ENCODE assay signal across 8 mouse cellular contexts in the genomic region with DNA sequence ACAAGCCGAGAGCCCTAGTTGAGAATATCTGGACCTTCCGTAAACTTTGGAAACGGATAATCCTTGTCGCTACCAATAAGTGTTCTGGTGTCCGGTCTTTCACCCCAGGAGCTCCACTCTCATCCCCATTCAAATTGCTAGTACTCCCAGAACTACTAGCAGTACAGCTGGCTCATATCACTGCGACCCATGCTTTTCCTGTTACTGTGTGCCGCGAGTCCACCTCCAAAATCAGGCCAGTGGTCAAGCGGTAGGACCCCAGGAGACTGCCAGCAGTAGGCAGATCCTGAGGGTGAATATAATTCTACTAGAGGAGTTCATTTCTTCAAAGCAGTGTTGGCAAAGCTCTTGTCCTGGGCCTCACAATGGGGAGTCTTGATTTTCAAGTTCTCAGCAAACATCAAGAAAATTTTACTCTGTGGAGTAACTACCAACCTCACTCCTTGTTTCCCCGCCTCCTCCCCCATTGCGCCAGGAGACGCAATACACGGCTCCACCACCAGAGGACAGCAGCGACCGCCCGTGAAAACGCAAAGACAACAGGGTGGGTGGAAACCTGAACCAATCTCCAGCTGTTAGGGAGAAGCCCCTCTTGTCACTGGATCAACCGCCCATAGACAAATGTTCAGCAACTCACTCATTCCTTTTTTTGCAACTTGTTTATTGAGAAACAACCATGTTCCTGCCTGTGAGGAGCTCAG. TPM values are rescaled to one million over a fixed set of nuclear protein-coding genes. Genes with fewer than 3 reads are reported as not detected.
DNase-seq lines count a peak whose midpoint lies in the region; ATAC-seq and TF ChIP-seq lines count a peak whose summit lies in the region.

No protein-coding gene starts in this region.

- no peaks in the 10 kb centered on the region for H3K36me3 ChIP-seq in forebrain, embryonic 11.5 days (ENCODE audit: control insufficient read depth, insufficient read depth, low read length)
- no peaks in the 10 kb centered on the region for H3K36me3 ChIP-seq in heart, embryonic 15.5 days
- H3K36me3 ChIP-seq in liver, postnatal 0 days (replicated peaks; ENCODE audit: insufficient read depth, low read length) = peaks cover 14% of the 10 kb centered on the region
- peaks cover 58% of the 10 kb centered on the region for H3K36me3 ChIP-seq in neural tube, embryonic 13.5 days

- no peak overlapping the region for H3K9ac ChIP-seq in forebrain, embryonic 11.5 days (ENCODE audit: low read length)
- 0 out of 2 replicates have a peak overlapping the region, but pooled peaks have one; percentile 4 for H3K9ac ChIP-seq in heart, embryonic 15.5 days
- no peak overlapping the region for H3K9ac ChIP-seq in liver, postnatal 0 days (replicated peaks)
- H3K9ac ChIP-seq in neural tube, embryonic 13.5 days = peak overlapping the region; percentile 100

- peak overlapping the region; percentile 39; the same call in 1 of the 2 replicates for H3K27ac ChIP-seq in forebrain, embryonic 11.5 days (ENCODE audit: low read depth, low read length)
- H3K27ac ChIP-seq in heart, embryonic 15.5 days = peak overlapping the region; percentile 100
- peak overlapping the region; percentile 7; the same call in 1 of the 2 replicates for H3K27ac ChIP-seq in liver, postnatal 0 days (ENCODE audit: low read depth)
- H3K27ac ChIP-seq in neural tube, embryonic 13.5 days (replicated peaks) = peak overlapping the region; percentile 100

- 17% methylated on average over 18 of the region's 18 CpGs for WGBS in forebrain, embryonic 11.5 days
- 16% methylated on average over 18 of the region's 18 CpGs for WGBS in heart, embryonic 15.5 days
- 19% methylated on average over 18 of the region's 18 CpGs for WGBS in liver, postnatal 0 days (ENCODE audit: insufficient replicate concordance)
- WGBS in neural tube, embryonic 13.5 days = 21% methylated on average over 18 of the region's 18 CpGs

- peaks cover 56% of the 10 kb centered on the region for H3K4me1 ChIP-seq in forebrain, embryonic 11.5 days (replicated peaks; ENCODE audit: control insufficient read depth, insufficient read depth, low read length)
- H3K4me1 ChIP-seq in heart, embryonic 15.5 days (replicated peaks) = peaks cover 72% of the 10 kb centered on the region
- peaks cover 69% of the 10 kb centered on the region for H3K4me1 ChIP-seq in liver, postnatal 0 days (ENCODE audit: insufficient read depth)
- H3K4me1 ChIP-seq in neural tube, embryonic 13.5 days (replicated peaks) = peaks cover 75% of the 10 kb centered on the region

- ATAC-seq in forebrain, embryonic 11.5 days (replicated peaks; ENCODE audit: low FRiP score) = no peak
- no peak for ATAC-seq in heart, embryonic 15.5 days (replicated peaks; ENCODE audit: insufficient number of reproducible peaks, insufficient read depth, low FRiP score, low read depth)
- no peak for ATAC-seq in liver, postnatal 0 days
- no peak for ATAC-seq in neural tube, embryonic 13.5 days (ENCODE audit: low read depth)

- no peaks in the 10 kb centered on the region for H3K27me3 ChIP-seq in forebrain, embryonic 11.5 days (ENCODE audit: control insufficient read depth, insufficient read depth, low read length)
- no peaks in the 10 kb centered on the region for H3K27me3 ChIP-seq in heart, embryonic 15.5 days
- no peaks in the 10 kb centered on the region for H3K27me3 ChIP-seq in liver, postnatal 0 days (ENCODE audit: insufficient read depth, low read length)
- no peaks in the 10 kb centered on the region for H3K27me3 ChIP-seq in neural tube, embryonic 13.5 days

- no peak overlapping the region for H3K4me3 ChIP-seq in forebrain, embryonic 11.5 days (ENCODE audit: low read depth, low read length)
- H3K4me3 ChIP-seq in heart, embryonic 15.5 days = peak overlapping the region; percentile 48
- no peak overlapping the region for H3K4me3 ChIP-seq in liver, postnatal 0 days (ENCODE audit: low read depth, low read length)
- H3K4me3 ChIP-seq in neural tube, embryonic 13.5 days = peak overlapping the region; percentile 95

- TF ChIP-seq EP300 in liver, postnatal 0 days (IDR thresholded peaks at IDR 0.05; ENCODE audit: low read depth) = 0 out of 2 replicates have a peak, but pooled peaks have one; percentile 6

- peak; percentile 89 to 96 for DNase-seq in CD8-positive naive resting alpha-beta T cell, adult 2 months (ENCODE audit: low read depth in 2 of 2, low spot score in 2 of 2)
- peak; percentile 86 for DNase-seq in c-Kit-positive CD71-negative TER-119-negative erythroid progenitor cells, embryonic 14.5 days (ENCODE audit: low read depth)
- peak; percentile 93 for DNase-seq in forebrain, embryonic 11.5 days (ENCODE audit: low spot score)
- DNase-seq in kidney, postnatal 25 days = peak; percentile 80 to 86
- DNase-seq in liver, postnatal 0 days = peak; percentile 92
- peak; percentile 93 for DNase-seq in testis, postnatal 10 days (ENCODE audit: low spot score)

- peak; percentile 99 for TF ChIP-seq CTCF in liver, postnatal 0 days (IDR thresholded peaks at IDR 0.05; ENCODE audit: low read depth)

- H3K9me3 ChIP-seq in forebrain, embryonic 11.5 days (ENCODE audit: control insufficient read depth, low read length) = no peaks in the 10 kb centered on the region
- no peaks in the 10 kb centered on the region for H3K9me3 ChIP-seq in heart, embryonic 15.5 days (replicated peaks)
- no peaks in the 10 kb centered on the region for H3K9me3 ChIP-seq in liver, postnatal 0 days (ENCODE audit: low read length)
- H3K9me3 ChIP-seq in neural tube, embryonic 13.5 days = no peaks in the 10 kb centered on the region

- H3K4me2 ChIP-seq in forebrain, embryonic 11.5 days (ENCODE audit: low read depth, low read length, severe bottlenecking) = peak overlapping the region; percentile 38; the same call in 1 of the 2 replicates
- H3K4me2 ChIP-seq in heart, embryonic 15.5 days = peak overlapping the region; percentile 96
- peak overlapping the region; percentile 84 for H3K4me2 ChIP-seq in liver, postnatal 0 days (ENCODE audit: low read depth, low read length)
- peak overlapping the region; percentile 100 for H3K4me2 ChIP-seq in neural tube, embryonic 13.5 days

RNA-seq across cellular contexts. Expression of a gene that starts 0.7 kb away (rescaled TPM):
- 1.2 and 1.9 TPM in 2 replicates for polyA plus RNA-seq in forebrain, embryonic 11.5 days (2014; fragmentation: Nextera tagmentation; extraction: Ambion mirVana)
- 1.5 and 3.1 TPM in 2 replicates for polyA plus RNA-seq in heart, embryonic 15.5 days (2015; fragmentation: Nextera tagmentation; extraction: Ambion mirVana)
- polyA plus RNA-seq in liver, postnatal 0 days (2015; fragmentation: Nextera tagmentation; extraction: Ambion mirVana) = 2.1 and 2.4 TPM in 2 replicates
- 4.2 and 4.4 TPM in 2 replicates for polyA plus RNA-seq in neural tube, embryonic 13.5 days (2015; fragmentation: Nextera tagmentation; extraction: Ambion mirVana)

RNA-seq across cellular contexts. Expression of a gene that starts 8.8 kb away (rescaled TPM):
- polyA plus RNA-seq in forebrain, embryonic 11.5 days (2014; fragmentation: Nextera tagmentation; extraction: Ambion mirVana) = 13.9 and 15.0 TPM in 2 replicates
- 6.0 and 6.9 TPM in 2 replicates for polyA plus RNA-seq in heart, embryonic 15.5 days (2015; fragmentation: Nextera tagmentation; extraction: Ambion mirVana)
- 3.6 and 4.3 TPM in 2 replicates for polyA plus RNA-seq in liver, postnatal 0 days (2015; fragmentation: Nextera tagmentation; extraction: Ambion mirVana)
- polyA plus RNA-seq in neural tube, embryonic 13.5 days (2015; fragmentation: Nextera tagmentation; extraction: Ambion mirVana) = 11.5 and 13.1 TPM in 2 replicates

RNA-seq across cellular contexts. Expression of a gene that starts 36.0 kb away (rescaled TPM):
- polyA plus RNA-seq in forebrain, embryonic 11.5 days (2014; fragmentation: Nextera tagmentation; extraction: Ambion mirVana) = 68.5 and 77.8 TPM in 2 replicates
- 54.9 and 66.7 TPM in 2 replicates for polyA plus RNA-seq in heart, embryonic 15.5 days (2015; fragmentation: Nextera tagmentation; extraction: Ambion mirVana)
- 116 and 120 TPM in 2 replicates for polyA plus RNA-seq in liver, postnatal 0 days (2015; fragmentation: Nextera tagmentation; extraction: Ambion mirVana)
- 66.9 and 67.9 TPM in 2 replicates for polyA plus RNA-seq in neural tube, embryonic 13.5 days (2015; fragmentation: Nextera tagmentation; extraction: Ambion mirVana)

RNA-seq across cellular contexts. Expression of a gene that starts 49.3 kb away (rescaled TPM):
- not detected in 2 replicates for polyA plus RNA-seq in forebrain, embryonic 11.5 days (2014; fragmentation: Nextera tagmentation; extraction: Ambion mirVana)
- 0.37 TPM in 1 of 2 replicates, not detected in the other for polyA plus RNA-seq in heart, embryonic 15.5 days (2015; fragmentation: Nextera tagmentation; extraction: Ambion mirVana)
- 638 and 713 TPM in 2 replicates for polyA plus RNA-seq in liver, postnatal 0 days (2015; fragmentation: Nextera tagmentation; extraction: Ambion mirVana)
- polyA plus RNA-seq in neural tube, embryonic 13.5 days (2015; fragmentation: Nextera tagmentation; extraction: Ambion mirVana) = not detected in 2 replicates

Comparison
In these comparisons a context has a peak if more than half of its experiments do, and no peak if none do; other contexts are left out.
1. H3K27ac ChIP-seq: peak in every context shown above with its lines; median percentile 100 in heart, embryonic 15.5 days; 100 in neural tube, embryonic 13.5 days; 39 in forebrain, embryonic 11.5 days; 7 in liver, postnatal 0 days.
2. H3K4me2 ChIP-seq: peak in every context shown above with its lines; median percentile 100 in neural tube, embryonic 13.5 days; 96 in heart, embryonic 15.5 days; 84 in liver, postnatal 0 days; 38 in forebrain, embryonic 11.5 days.
3. H3K4me3 ChIP-seq: peak in heart, embryonic 15.5 days (single experiment) and neural tube, embryonic 13.5 days (single experiment); none in forebrain, embryonic 11.5 days (single experiment) and liver, postnatal 0 days (single experiment).
4. H3K9ac ChIP-seq: peak in heart, embryonic 15.5 days (single experiment) and neural tube, embryonic 13.5 days (single experiment); none in forebrain, embryonic 11.5 days (single experiment) and liver, postnatal 0 days (single experiment).
5. Peak in every context shown above with its lines, with median percentiles within 50 percentile points of each other: DNase-seq.